ENCODE assay signal across 22 mouse cellular contexts in genomic region chr4:154838741-154839140, GRCm38 (mm10). TPM values are rescaled to one million over a fixed set of nuclear protein-coding genes. Genes with fewer than 3 reads are reported as not detected.
A peak's percentile ranks its signal among the peaks of the same experiment; 100 is the strongest.
DNase-seq lines count a peak whose midpoint lies in the region; ATAC-seq lines count a peak whose summit lies in the region.
"Had no signal": no experiment of that assay in that cellular context is flagged by ENCODE, and none has a peak within 500 bp of the region (broad histone marks: within the 10 kb centered on the region; RNA-seq: fewer than 3 reads in every experiment).

No protein-coding gene starts in this region.

- H3K9me3 ChIP-seq in liver, embryonic 12.5 days (replicated peaks), result no peaks in the 10 kb centered on the region
- no peaks in the 10 kb centered on the region for H3K9me3 ChIP-seq in limb, embryonic 10.5 days (replicated peaks)
- H3K9me3 ChIP-seq in hindbrain, embryonic 14.5 days (ENCODE audit: control insufficient read depth, low read length), result no peaks in the 10 kb centered on the region
- H3K9me3 ChIP-seq: forebrain, embryonic 15.5 days; heart, embryonic 10.5 days; heart, embryonic 13.5 days; hindbrain, embryonic 12.5 days had no signal

- intact Hi-C loops in heart, postnatal 25 days (cut with DNase I), result no loop called here

- no peak overlapping the region for H3K4me2 ChIP-seq in liver, embryonic 12.5 days
- no peak overlapping the region for H3K4me2 ChIP-seq in hindbrain, embryonic 14.5 days (replicated peaks)
- H3K4me2 ChIP-seq: forebrain, embryonic 15.5 days; heart, embryonic 13.5 days; hindbrain, embryonic 12.5 days had no signal

- 74% methylated on average over 13 of the region's 13 CpGs for WGBS in liver, embryonic 12.5 days (ENCODE audit: insufficient replicate concordance)
- 90% methylated on average over 13 of the region's 13 CpGs for WGBS in limb, embryonic 10.5 days
- 90% methylated on average over 13 of the region's 13 CpGs for WGBS in hindbrain, embryonic 14.5 days

- H3K36me3 ChIP-seq in liver, embryonic 12.5 days, result no peaks in the 10 kb centered on the region
- no peaks in the 10 kb centered on the region for H3K36me3 ChIP-seq in limb, embryonic 10.5 days
- H3K36me3 ChIP-seq in hindbrain, embryonic 14.5 days (replicated peaks; ENCODE audit: control insufficient read depth, insufficient read depth), result no peaks in the 10 kb centered on the region
- H3K36me3 ChIP-seq: forebrain, embryonic 15.5 days; heart, embryonic 10.5 days; heart, embryonic 13.5 days; hindbrain, embryonic 12.5 days had no signal

- no peak overlapping the region for H3K27ac ChIP-seq in liver, embryonic 12.5 days
- peak overlapping the region; percentile 33 for H3K27ac ChIP-seq in limb, embryonic 10.5 days
- H3K27ac ChIP-seq in hindbrain, embryonic 14.5 days, result no peak overlapping the region
- H3K27ac ChIP-seq: forebrain, embryonic 15.5 days; heart, adult 2 months; heart, embryonic 10.5 days; heart, embryonic 13.5 days; hindbrain, embryonic 12.5 days had no signal

- 0 out of 2 replicates have a peak, but pooled peaks have one; percentile 8 for ATAC-seq in liver, embryonic 12.5 days
- ATAC-seq in hindbrain, embryonic 14.5 days (ENCODE audit: low FRiP score), result no peak
- ATAC-seq: CD4-positive, CD25-positive, alpha-beta regulatory T cell, adult 4 months; forebrain, embryonic 15.5 days; hindbrain, embryonic 16.5 days had no signal

- peaks cover 7% of the 10 kb centered on the region for H3K27me3 ChIP-seq in liver, embryonic 12.5 days (replicated peaks)
- peaks cover 18% of the 10 kb centered on the region; the same call in 1 of the 2 replicates for H3K27me3 ChIP-seq in limb, embryonic 10.5 days (ENCODE audit: low read depth, poor library complexity, severe bottlenecking)
- peaks cover 6% of the 10 kb centered on the region; the same call in 1 of the 2 replicates for H3K27me3 ChIP-seq in hindbrain, embryonic 14.5 days (ENCODE audit: control insufficient read depth, insufficient read depth, low read length)

- no peaks in the 10 kb centered on the region for H3K4me1 ChIP-seq in liver, embryonic 12.5 days
- peaks cover 31% of the 10 kb centered on the region for H3K4me1 ChIP-seq in limb, embryonic 10.5 days
- H3K4me1 ChIP-seq in hindbrain, embryonic 14.5 days (replicated peaks; ENCODE audit: control insufficient read depth, insufficient read depth, low read length), result no peaks in the 10 kb centered on the region
- H3K4me1 ChIP-seq: forebrain, embryonic 15.5 days; heart, embryonic 13.5 days; hindbrain, embryonic 12.5 days had no signal

- peak; percentile 90 for DNase-seq in heart, adult 11 months
- DNase-seq in heart, postnatal 25 days (ENCODE audit: low spot score), result no peak
- no peak for DNase-seq in liver
- DNase-seq in limb, embryonic 10.5 days (ENCODE audit: low spot score), result no peak
- no peak for DNase-seq in hindbrain, embryonic 14.5 days (ENCODE audit: low spot score)
- DNase-seq: cerebellum, adult 11 months; cerebellum, adult 2 months; cerebellum, postnatal 14 days; gastrocnemius, postnatal 25 days; heart, adult 2 months; heart, postnatal 14 days; kidney, adult 18-20 months had no signal

- no peak overlapping the region for H3K9ac ChIP-seq in liver, embryonic 12.5 days
- H3K9ac ChIP-seq in hindbrain, embryonic 14.5 days, result no peak overlapping the region
- H3K9ac ChIP-seq: forebrain, embryonic 15.5 days; heart, embryonic 13.5 days; hindbrain, embryonic 12.5 days had no signal

- H3K4me3 ChIP-seq in liver, embryonic 12.5 days, result no peak overlapping the region
- H3K4me3 ChIP-seq in limb, embryonic 10.5 days, result no peak overlapping the region
- no peak overlapping the region for H3K4me3 ChIP-seq in hindbrain, embryonic 14.5 days (replicated peaks; ENCODE audit: low read length)
- H3K4me3 ChIP-seq: forebrain, embryonic 15.5 days; heart, adult 2 months; heart, embryonic 10.5 days; heart, embryonic 13.5 days; hindbrain, embryonic 12.5 days had no signal

RNA-seq across cellular contexts. Expression of gene Ttc34, which starts 1.5 kb away (rescaled TPM):
- total RNA-seq in heart, postnatal 25 days (2021), result under 1 TPM in 1 of 2 experiments, not detected in 1; 0.17 TPM
- polyA plus RNA-seq in liver, embryonic 12.5 days (2016; fragmentation: Nextera tagmentation; extraction: Ambion mirVana), result not detected in 2 replicates
- polyA plus RNA-seq in limb, embryonic 10.5 days (2016; fragmentation: Nextera tagmentation; extraction: Ambion mirVana), result 0.41 and 0.46 TPM in 2 replicates
- 1.7 and 2.4 TPM in 2 replicates for polyA plus RNA-seq in hindbrain, embryonic 14.5 days (2014; fragmentation: Nextera tagmentation; extraction: Ambion mirVana)
- total RNA-seq: gastrocnemius, adult 8-10 months; gastrocnemius, postnatal 25 days; hematopoietic stem cell, adult 5-6 weeks had no signal
- polyA plus RNA-seq: C2C12; CD4-positive, CD25-positive, alpha-beta regulatory T cell, adult 4 months had no signal

RNA-seq across cellular contexts. Expression of gene Mmel1, which starts 30.6 kb away (rescaled TPM):
- total RNA-seq in heart, postnatal 25 days (2021), result under 1 TPM; 0.20 to 0.39 TPM
- 1.7 and 2.5 TPM in 2 replicates for polyA plus RNA-seq in liver, embryonic 12.5 days (2016; fragmentation: Nextera tagmentation; extraction: Ambion mirVana)
- 0.15 TPM in 1 of 2 replicates, not detected in the other for polyA plus RNA-seq in limb, embryonic 10.5 days (2016; fragmentation: Nextera tagmentation; extraction: Ambion mirVana)
- polyA plus RNA-seq in hindbrain, embryonic 14.5 days (2014; fragmentation: Nextera tagmentation; extraction: Ambion mirVana), result 0.23 and 0.65 TPM in 2 replicates
- total RNA-seq: gastrocnemius, adult 8-10 months; heart, adult 2 months; hematopoietic stem cell, adult 5-6 weeks had no signal
- polyA plus RNA-seq: CD4-positive, CD25-positive, alpha-beta regulatory T cell, adult 4 months had no signal
